Mouse (Mus musculus) stomach, postnatal 0 days (tissue): ENCODE measurements around the gene Rhog. TPM values are rescaled to one million over a fixed set of nuclear protein-coding genes. Genes with fewer than 3 reads are reported as not detected.

ENCODE experiments used
- ATAC-seq: fragments of 200-750 bp; cut with Nextera tagmentation; 2 replicates; pipeline ENCODE4 v1.8.0; 2017; ENCODE audit not compliant: low FRiP score, low TSS enrichment
- DNase-seq: peaks from one replicate; pipeline ENCODE4 v3.0.0-alpha.2; 2016; ENCODE audit warnings: low spot score
- H3K27ac ChIP-seq: fragments of 300-500 bp; sonication (generic); replicated peaks from 2 replicates; pipeline ENCODE4 v1.5.1; 2014; ENCODE audit warnings: mild to moderate bottlenecking, control low read depth
- H3K27me3 ChIP-seq: fragments of 300-500 bp; sonication (generic); 2 replicates; pipeline ENCODE4 v1.6.1; 2014; ENCODE audit warnings: low read length; ENCODE audit not compliant: control insufficient read depth, insufficient read depth
- H3K36me3 ChIP-seq: fragments of 300-500 bp; sonication (generic); 2 replicates; pipeline ENCODE4 v1.6.1; 2014; ENCODE audit warnings: low read length, mixed read lengths; ENCODE audit not compliant: control insufficient read depth, insufficient read depth
- H3K4me1 ChIP-seq: fragments of 300-500 bp; sonication (generic); replicated peaks from 2 replicates; pipeline ENCODE4 v1.6.1; 2014; ENCODE audit warnings: antibody characterized with exemption; ENCODE audit not compliant: control insufficient read depth, insufficient read depth
- H3K4me2 ChIP-seq: fragments of 300-500 bp; sonication (generic); replicated peaks from 2 replicates; pipeline ENCODE4 v1.6.1; 2014; ENCODE audit warnings: low read depth, mild to moderate bottlenecking, control low read depth, moderate library complexity
- H3K4me3 ChIP-seq: fragments of 300-500 bp; sonication (generic); 2 replicates; pipeline ENCODE4 v1.5.1; 2014; ENCODE audit warnings: low read depth, low read length, control low read depth
- H3K9ac ChIP-seq: fragments of 300-500 bp; sonication (generic); 2 replicates; pipeline ENCODE4 v1.6.1; 2014; ENCODE audit warnings: mild to moderate bottlenecking, low read length, control low read depth, mixed read lengths
- H3K9me3 ChIP-seq: fragments of 300-500 bp; sonication (generic); 2 replicates; pipeline ENCODE4 v1.6.1; 2016; ENCODE audit warnings: low read length; ENCODE audit not compliant: control insufficient read depth
- CTCF ChIP-seq: IDR thresholded peaks from 2 replicates; pipeline ENCODE4 v1.5.1; 2016; ENCODE audit warnings: antibody characterized with exemption, low read depth, mild to moderate bottlenecking, moderate library complexity
- EP300 ChIP-seq: optimal IDR thresholded peaks from 2 replicates; pipeline ENCODE3; 2016; ENCODE audit warnings: antibody characterized with exemption
- WGBS: fragments of 180-500 bp; shearing (Covaris S2); extraction: QIAGEN DNeasy Blood & Tissue Kit; methylation state at CpG from one replicate; pipeline ENCODE4 v1.1.7; 2014; 5-methylcytosine and 5-hydroxymethylcytosine counted together
- polyA plus RNA-seq: library from polyadenylated mRNA; unstranded; fragments of >200 nt; fragmentation: Nextera tagmentation; extraction: Ambion mirVana; gene quantifications from 2 replicates; pipeline ENCODE4 v1.2.1, GENCODE M21; 2015

Rhog gene
- polyA plus RNA-seq: 52.1 and 53.1 TPM in 2 replicates

- Histone ChIP-seq H3K4me2 (no peak within 1 kb of the TSS), H3K9me3 (no peaks in the 10 kb centered on the region), H3K9ac (no peak within 1 kb of the TSS), H3K36me3 (no peaks in the 10 kb centered on the region), H3K27ac (no peak within 1 kb of the TSS), H3K27me3 (no peaks in the 10 kb centered on the region), H3K4me1 (no peaks in the 10 kb centered on the region), H3K4me3 (no peak within 1 kb of the TSS)
- no peak for ATAC-seq
- TF ChIP-seq CTCF: no peak
- 88% methylated on average over 3 of the region's 3 CpGs for WGBS
- no peak for DNase-seq
These were observed at the start of gene Rhog for GRCm38 (mm10) chr7:102255954-102256353. Rhog (minus strand) TSS chr7:102256054.

GRCm38 (mm10) chr7:102305596-102305995 lies 49.7 kb upstream of the Rhog start:
- no peak overlapping the region for H3K9ac ChIP-seq
- no peaks in the 10 kb centered on the region for H3K4me1 ChIP-seq
- H3K9me3 ChIP-seq: no peaks in the 10 kb centered on the region
- ATAC-seq (no peak), DNase-seq (no peak)
- no peaks in the 10 kb centered on the region for H3K36me3 ChIP-seq
- 69% methylated on average over 2 of the region's 2 CpGs for WGBS
- no peak overlapping the region for H3K27ac ChIP-seq
- no peaks in the 10 kb centered on the region for H3K27me3 ChIP-seq
- H3K4me3 ChIP-seq: no peak overlapping the region
- no peak for TF ChIP-seq EP300
- H3K4me2 ChIP-seq: no peak overlapping the region

DNA sequence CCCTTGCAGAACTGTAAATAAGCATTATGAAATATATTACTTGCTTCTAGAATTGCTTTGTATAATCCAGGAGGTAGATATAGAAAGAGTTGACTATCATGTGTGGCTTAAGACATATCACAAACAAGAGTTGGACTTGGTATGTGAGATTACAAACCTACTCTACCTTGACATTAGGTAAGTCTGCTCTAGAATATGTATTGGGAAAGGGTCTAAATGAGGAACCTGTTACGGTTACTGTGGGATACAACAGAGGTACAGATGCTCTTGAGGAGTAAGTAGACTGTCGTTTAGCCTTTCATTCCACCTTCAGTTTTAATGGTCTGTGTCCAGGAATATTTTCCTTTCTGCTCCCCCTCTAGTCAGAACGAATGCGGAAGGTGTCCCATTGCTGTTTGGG lies 46.6 kb upstream of the Rhog start:
- Histone ChIP-seq H3K4me2 (no peak overlapping the region), H3K27ac (no peak overlapping the region), H3K36me3 (no peaks in the 10 kb centered on the region), H3K4me1 (no peaks in the 10 kb centered on the region), H3K9ac (no peak overlapping the region), H3K9me3 (no peaks in the 10 kb centered on the region), H3K4me3 (no peak overlapping the region), H3K27me3 (no peaks in the 10 kb centered on the region)
- DNase-seq (no peak), ATAC-seq (no peak)
- 93% methylated on average over 4 of the region's 4 CpGs for WGBS
- TF ChIP-seq EP300: no peak
- no peak for TF ChIP-seq CTCF

- ATAC-seq: no peak
- H3K4me3 ChIP-seq: no peak overlapping the region
- WGBS: 52% methylated on average over 1 of the region's 1 CpGs
These were observed 44.9 kb upstream of the Rhog start for GRCm38 (mm10) chr7:102300761-102301160.

GRCm38 (mm10) chr7:102293234-102293633 lies 37.4 kb upstream of the Rhog start:
- no peak overlapping the region for H3K27ac ChIP-seq
- ATAC-seq (no peak), DNase-seq (no peak)
- WGBS: 15% methylated on average over 2 of the region's 2 CpGs
- no peaks in the 10 kb centered on the region for H3K27me3 ChIP-seq
- H3K4me1 ChIP-seq: no peaks in the 10 kb centered on the region
- H3K9ac ChIP-seq: no peak overlapping the region
- H3K4me2 ChIP-seq: no peak overlapping the region
- no peak overlapping the region for H3K4me3 ChIP-seq
- H3K9me3 ChIP-seq: no peaks in the 10 kb centered on the region
- no peaks in the 10 kb centered on the region for H3K36me3 ChIP-seq
- TF ChIP-seq EP300: no peak
- TF ChIP-seq CTCF: no peak

More at GRCm38 (mm10) chr7:102300761-102301160, 44.9 kb upstream of the Rhog start:
- Histone ChIP-seq H3K9me3 (no peaks in the 10 kb centered on the region), H3K27ac (no peak overlapping the region), H3K9ac (no peak overlapping the region), H3K4me1 (no peaks in the 10 kb centered on the region), H3K4me2 (no peak overlapping the region), H3K36me3 (no peaks in the 10 kb centered on the region), H3K27me3 (no peaks in the 10 kb centered on the region)
- no peak for DNase-seq
- TF ChIP-seq EP300: no peak
- TF ChIP-seq CTCF: no peak

GRCm38 (mm10) chr7:102292228-102292627 lies 36.4 kb upstream of the Rhog start:
- ATAC-seq: no peak
- 76% methylated on average over 3 of the region's 3 CpGs for WGBS

More at GRCm38 (mm10) chr7:102292228-102292627, 36.4 kb upstream of the Rhog start:
- Histone ChIP-seq H3K36me3 (no peaks in the 10 kb centered on the region), H3K9ac (no peak overlapping the region), H3K4me2 (no peak overlapping the region), H3K4me3 (no peak overlapping the region), H3K9me3 (no peaks in the 10 kb centered on the region), H3K27me3 (no peaks in the 10 kb centered on the region), H3K4me1 (no peaks in the 10 kb centered on the region), H3K27ac (no peak overlapping the region)
- TF ChIP-seq CTCF (no peak), EP300 (no peak)
- DNase-seq: no peak
